Mouse (Mus musculus) ovary, postnatal 14 days (tissue): ENCODE results near the gene Arntl2.
"Not testable (repeated sequence)": the region's sequence is repeated elsewhere in the genome, so short reads cannot be mapped to it uniquely, and the experiment has no call there.

Experiments
- DNase-seq: peaks from one replicate; pipeline ENCODE4 v3.0.0; 2022; ENCODE audit warnings: low spot score

Arntl2 gene

DNA sequence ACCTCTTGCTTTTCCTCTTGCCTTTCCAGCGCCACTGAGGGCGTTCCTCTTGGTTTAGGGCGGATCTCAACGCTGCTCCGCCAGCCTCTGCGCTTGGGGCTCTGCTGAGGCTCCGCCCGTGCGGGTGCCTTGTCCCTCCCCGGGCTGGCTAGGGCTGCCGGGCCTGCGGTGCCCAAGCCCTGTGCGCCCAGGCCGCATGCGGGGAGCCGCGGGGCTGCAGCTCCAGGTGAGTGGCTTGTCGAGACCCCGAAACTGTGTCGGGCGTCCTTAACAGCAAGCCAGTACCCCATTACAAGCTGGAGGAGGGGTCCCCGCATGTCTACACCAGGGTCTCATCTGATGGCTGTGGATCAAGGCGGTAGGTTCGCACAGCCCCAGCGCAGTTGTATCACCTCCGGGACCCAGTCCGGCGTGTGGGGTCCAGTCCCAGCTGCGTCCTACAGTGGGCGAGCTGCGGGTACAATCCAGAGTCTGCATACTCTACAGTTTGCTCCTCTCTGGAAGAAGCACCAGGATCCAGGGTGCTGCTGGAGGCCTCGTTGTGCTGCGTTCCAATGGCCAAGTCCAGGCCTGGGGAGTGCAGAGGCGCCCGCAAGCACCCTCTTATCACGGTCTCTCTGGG is at the start of gene Arntl2:
TSS of gene Arntl2 (plus strand) at position 132 of the 622 bp plus-strand sequence.
- DNase-seq: peak; percentile 43

DNA sequence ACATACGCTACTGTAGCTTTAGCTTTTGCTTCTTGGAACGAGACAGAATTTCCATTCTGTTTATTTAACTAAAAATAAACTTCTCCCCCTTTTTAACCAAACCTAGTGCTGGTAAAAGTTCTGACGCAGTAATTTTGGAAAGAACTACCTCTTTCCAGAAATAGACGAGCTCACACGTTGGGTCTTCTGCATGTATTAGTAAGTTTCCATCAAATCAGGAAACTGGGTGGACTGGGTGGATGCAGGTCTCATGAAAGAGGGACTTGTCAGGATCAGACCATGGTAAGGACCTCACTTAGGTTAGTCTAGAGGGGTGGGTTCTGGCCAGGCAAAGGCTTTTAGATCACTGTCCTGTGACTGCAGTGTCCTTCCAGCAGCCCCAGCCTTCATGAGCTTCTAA is 49.3 kb upstream of the Arntl2 start:
- DNase-seq: no peak

DNA sequence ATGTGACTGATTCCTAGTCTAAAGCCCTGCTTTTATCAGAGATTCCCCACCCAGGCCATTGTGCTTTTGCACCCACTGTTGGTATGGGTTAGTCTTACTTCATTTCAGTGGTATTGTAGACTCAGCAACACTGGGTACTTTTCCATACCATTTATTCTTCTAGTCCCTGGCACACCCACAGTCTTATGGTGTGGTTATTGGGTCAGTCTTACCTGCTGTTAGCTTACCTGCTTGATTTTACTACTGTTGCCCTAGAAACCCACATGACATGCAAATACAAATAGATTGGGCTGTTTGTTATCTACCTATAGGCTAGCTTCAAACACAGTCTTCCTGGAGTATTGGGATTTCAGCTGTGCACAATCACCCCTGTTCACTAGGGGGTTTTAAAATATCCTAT is 48.8 kb upstream of the Arntl2 start:
- DNase-seq: no peak

- no peak for DNase-seq
These were observed 47.6 kb upstream of the Arntl2 start for GRCm38 (mm10) chr6:146748271-146748670.

GRCm38 (mm10) chr6:146751671-146752070 is 44.2 kb upstream of the Arntl2 start:
- DNase-seq: peak; percentile 3

DNA sequence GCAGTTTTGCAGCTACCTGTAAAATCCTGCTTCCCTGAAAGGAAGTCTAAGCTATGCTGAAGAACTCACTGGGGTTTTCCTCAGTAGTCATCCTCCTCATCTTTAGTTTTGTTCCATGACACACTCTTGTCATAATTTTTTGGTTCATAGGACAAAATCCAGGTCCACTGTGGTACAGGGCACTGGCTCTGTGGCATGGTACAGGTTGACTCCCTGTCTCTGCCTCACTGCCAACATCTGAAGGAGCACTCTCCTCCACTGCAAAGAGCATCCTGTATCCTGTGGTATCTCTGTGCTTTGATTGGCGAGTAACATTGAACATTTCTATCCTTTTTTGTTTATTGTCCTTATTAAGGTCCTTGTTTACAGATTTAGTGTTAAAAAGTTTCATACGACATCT is 43.7 kb upstream of the Arntl2 start:
- no peak for DNase-seq

- no peak for DNase-seq
These were observed 43.2 kb upstream of the Arntl2 start for GRCm38 (mm10) chr6:146752612-146753011.

GRCm38 (mm10) chr6:146753560-146754160 is 42.2 kb upstream of the Arntl2 start:
- no peak for DNase-seq

- DNase-seq: no peak
These were observed 40.7 kb upstream of the Arntl2 start for GRCm38 (mm10) chr6:146755136-146755535.

- no peak for DNase-seq
These were observed 40.2 kb upstream of the Arntl2 start for GRCm38 (mm10) chr6:146755679-146756078.

GRCm38 (mm10) chr6:146759027-146759426 is 36.8 kb upstream of the Arntl2 start:
- DNase-seq: no peak

DNA sequence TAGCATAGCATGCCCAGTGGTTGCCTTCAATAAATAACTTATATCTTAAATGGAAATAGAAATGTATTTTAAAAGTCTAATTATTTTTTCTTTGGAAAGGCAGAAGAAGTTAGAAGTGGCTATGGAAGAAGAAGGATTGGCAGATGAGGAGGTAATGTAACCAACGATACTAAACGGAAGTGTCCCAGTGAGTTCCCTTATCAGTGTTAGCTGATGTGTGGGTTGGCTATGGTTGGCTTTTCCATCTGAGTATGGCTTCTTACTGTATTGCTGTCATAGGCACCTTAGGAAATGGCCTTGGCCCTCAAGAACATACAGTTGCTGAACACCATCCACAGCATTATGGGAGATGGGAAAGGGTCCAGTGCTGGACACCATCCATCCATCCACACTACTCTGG is 35.8 kb upstream of the Arntl2 start:
- no peak for DNase-seq

- DNase-seq: no peak
These were observed 35.1 kb upstream of the Arntl2 start for GRCm38 (mm10) chr6:146760736-146761135.

GRCm38 (mm10) chr6:146762264-146762898 is 33.5 kb upstream of the Arntl2 start:
- DNase-seq: peak; percentile 4

GRCm38 (mm10) chr6:146764593-146764992 is 31.3 kb upstream of the Arntl2 start:
- DNase-seq: no peak

- DNase-seq: no peak
These were observed 30.6 kb upstream of the Arntl2 start for GRCm38 (mm10) chr6:146765270-146765669.

GRCm38 (mm10) chr6:146768813-146769404 is 26.9 kb upstream of the Arntl2 start:
- DNase-seq: no peak

GRCm38 (mm10) chr6:146770005-146770745 is 25.7 kb upstream of the Arntl2 start:
- no peak for DNase-seq

DNA sequence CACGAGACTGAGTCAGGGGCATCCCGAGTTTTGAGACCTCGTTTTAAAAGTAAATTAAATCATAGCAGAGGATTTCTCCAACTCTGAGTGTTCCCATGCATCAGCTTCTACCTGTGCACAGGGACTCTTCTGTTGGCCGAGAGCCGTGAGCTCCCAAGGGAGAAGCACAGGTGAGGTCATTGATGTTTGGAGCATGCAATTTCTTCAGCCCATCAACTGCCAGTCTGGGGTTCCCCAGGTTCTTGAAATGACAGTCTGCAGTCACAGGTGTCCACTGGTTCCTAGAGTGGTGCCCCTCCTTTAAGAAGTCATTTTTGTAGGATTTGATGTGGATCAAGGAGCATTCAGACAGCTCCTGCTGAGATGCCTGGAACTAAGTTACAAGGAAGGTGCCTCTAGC is 25.0 kb upstream of the Arntl2 start:
- DNase-seq: no peak

DNA sequence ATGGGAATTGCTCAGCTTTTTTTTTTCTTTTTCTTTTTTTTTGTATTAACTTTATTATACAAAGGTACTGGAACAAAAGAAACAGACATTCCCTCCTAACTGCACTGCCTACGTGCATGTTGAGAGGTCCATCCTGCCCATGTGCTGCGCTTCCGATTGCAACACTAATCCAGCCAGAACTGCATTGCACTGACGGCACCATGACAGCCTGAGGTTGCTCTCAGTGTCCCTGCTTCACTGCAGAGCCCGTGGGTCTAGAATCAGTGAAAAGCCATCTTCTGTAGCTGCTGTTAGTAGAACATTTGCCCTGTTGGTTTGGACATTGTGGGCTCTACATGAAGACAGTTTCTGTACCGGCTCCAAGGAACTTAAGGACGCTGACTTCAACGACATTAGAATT is 20.0 kb upstream of the Arntl2 start:
- DNase-seq: not testable (repeated sequence)

DNA sequence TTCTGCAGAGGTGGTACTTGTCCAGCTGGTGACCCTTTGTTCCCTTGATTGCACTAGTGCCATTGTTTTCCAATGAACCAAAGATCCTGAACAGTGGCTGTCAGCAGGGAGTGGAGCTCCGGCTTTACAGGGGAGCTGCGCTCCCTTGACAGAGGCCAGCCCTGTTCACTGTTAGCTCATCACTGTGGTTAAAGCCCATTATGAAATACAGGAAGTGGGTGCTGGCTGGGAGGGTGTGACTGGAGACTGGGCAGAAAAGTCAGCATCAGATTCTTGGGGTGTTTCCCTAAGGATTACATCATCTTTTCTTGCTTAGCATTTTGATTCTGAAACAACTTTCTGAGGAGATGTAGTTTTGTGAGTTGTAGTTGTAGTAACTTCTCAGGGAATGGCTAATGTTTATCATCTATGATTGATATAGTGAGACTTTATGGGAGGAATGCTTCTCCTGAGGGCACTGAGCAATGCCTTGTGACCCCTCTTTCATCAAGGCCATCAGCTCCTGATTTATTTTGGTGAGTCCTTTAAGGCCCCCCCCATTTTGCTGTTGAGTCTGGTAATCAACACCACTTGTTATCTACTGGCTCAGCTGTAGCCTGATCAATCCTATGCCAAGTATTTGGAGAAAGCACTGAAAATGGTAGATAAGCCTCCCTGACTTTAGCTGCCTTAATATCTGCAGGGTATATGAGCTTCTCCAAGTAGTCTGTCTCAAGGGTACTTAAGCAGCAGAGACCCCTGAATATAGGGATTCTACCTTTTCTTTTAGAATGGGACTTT is 19.1 kb upstream of the Arntl2 start:
- no peak for DNase-seq

GRCm38 (mm10) chr6:146778055-146778454 is 17.8 kb upstream of the Arntl2 start:
- no peak for DNase-seq
